Mouse (Mus musculus): Measurements from ENCODE around the gene Mtif3. TPM values are rescaled to one million over a fixed set of nuclear protein-coding genes. Genes with fewer than 3 reads are reported as not detected.

Gene Mtif3
- total and polyA plus RNA-seq, 2 experiments from 2014 or later, result 17.1 to 18.6 TPM

GRCm38 (mm10) chr5:146955651-146956050 is 7.9 kb downstream of the Mtif3 start:
- Histone ChIP-seq H3K27me3 (ENCODE audit: insufficient read depth, low read length) (no peaks in the 10 kb centered on the region), H3K9ac (no peak overlapping the region), H3K9me3 (ENCODE audit: low read length) (no peaks in the 10 kb centered on the region), H3K4me3 (ENCODE audit: low read depth, low read length) (no peak overlapping the region), H3K27ac (ENCODE audit: low read depth, low read length) (no peak overlapping the region), H3K4me2 (ENCODE audit: low read depth) (no peak overlapping the region), H3K36me3 (ENCODE audit: insufficient read depth) (peaks cover 76% of the 10 kb centered on the region), H3K4me1 (ENCODE audit: insufficient read depth) (no peaks in the 10 kb centered on the region)
- ATAC-seq (no peak), DNase-seq (no peak)
- 85% methylated on average over 5 of the region's 5 CpGs for WGBS
- TF ChIP-seq CTCF (IDR thresholded peaks at IDR 0.05; ENCODE audit: low read depth), result no peak

DNA sequence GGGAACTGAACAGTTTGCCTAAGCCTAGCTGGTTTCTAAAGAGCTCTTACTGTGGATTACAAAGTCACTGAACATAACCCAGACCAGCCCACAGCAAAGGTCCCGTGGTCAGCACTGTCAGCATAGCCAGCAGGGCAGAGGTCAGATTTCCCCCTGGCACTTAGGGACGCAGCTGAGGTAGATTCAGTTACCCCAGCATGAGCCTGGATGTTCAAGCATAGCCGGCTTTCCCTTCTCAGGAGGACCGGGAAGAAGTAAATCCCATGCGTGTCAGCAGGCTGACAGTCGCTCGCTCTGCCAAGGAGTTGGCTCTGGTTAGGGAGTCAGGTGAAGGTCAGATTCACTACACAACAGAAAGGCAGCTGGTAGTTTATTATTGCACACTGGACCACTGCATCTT is 9.0 kb downstream of the Mtif3 start:
- Histone ChIP-seq H3K27ac (ENCODE audit: low read depth, low read length) (no peak overlapping the region), H3K4me1 (ENCODE audit: insufficient read depth) (0 out of 2 replicates have a peak, but pooled peaks cover 2% of the 10 kb centered on the region), H3K27me3 (ENCODE audit: insufficient read depth, low read length) (no peaks in the 10 kb centered on the region), H3K36me3 (ENCODE audit: insufficient read depth) (peaks cover 76% of the 10 kb centered on the region), H3K9ac (no peak overlapping the region), H3K4me3 (ENCODE audit: low read depth, low read length) (no peak overlapping the region), H3K9me3 (ENCODE audit: low read length) (no peaks in the 10 kb centered on the region), H3K4me2 (ENCODE audit: low read depth) (no peak overlapping the region)
- TF ChIP-seq CTCF (IDR thresholded peaks at IDR 0.05; ENCODE audit: low read depth), result no peak
- WGBS, result 91% methylated on average over 7 of the region's 7 CpGs
- ATAC-seq (no peak), DNase-seq (no peak)

GRCm38 (mm10) chr5:146948508-146949088 is 15.0 kb downstream of the Mtif3 start, which contains the start of gene Gtf3a:
TSS of gene Gtf3a (plus strand) at chr5:146948657.
- Histone ChIP-seq H3K9me3 (ENCODE audit: low read length) (no peaks in the 10 kb centered on the region), H3K4me2 (ENCODE audit: low read depth) (peak within 1 kb of the TSS; percentile 96), H3K27ac (ENCODE audit: low read depth, low read length) (peak within 1 kb of the TSS; percentile 71), H3K4me1 (ENCODE audit: insufficient read depth) (peaks cover 7% of the 10 kb centered on the region; the same call in 1 of the 2 replicates), H3K27me3 (ENCODE audit: insufficient read depth, low read length) (no peaks in the 10 kb centered on the region; the same call in 1 of the 2 replicates), H3K9ac (peak within 1 kb of the TSS; percentile 72), H3K4me3 (ENCODE audit: low read depth, low read length) (peak within 1 kb of the TSS; percentile 73), H3K36me3 (ENCODE audit: insufficient read depth) (peaks cover 26% of the 10 kb centered on the region)
- WGBS, result 2% methylated on average over 55 of the region's 62 CpGs
- no peak for TF ChIP-seq CTCF (IDR thresholded peaks at IDR 0.05; ENCODE audit: low read depth)
- peak; percentile 96 for ATAC-seq
- DNase-seq, result peak; percentile 96

DNA sequence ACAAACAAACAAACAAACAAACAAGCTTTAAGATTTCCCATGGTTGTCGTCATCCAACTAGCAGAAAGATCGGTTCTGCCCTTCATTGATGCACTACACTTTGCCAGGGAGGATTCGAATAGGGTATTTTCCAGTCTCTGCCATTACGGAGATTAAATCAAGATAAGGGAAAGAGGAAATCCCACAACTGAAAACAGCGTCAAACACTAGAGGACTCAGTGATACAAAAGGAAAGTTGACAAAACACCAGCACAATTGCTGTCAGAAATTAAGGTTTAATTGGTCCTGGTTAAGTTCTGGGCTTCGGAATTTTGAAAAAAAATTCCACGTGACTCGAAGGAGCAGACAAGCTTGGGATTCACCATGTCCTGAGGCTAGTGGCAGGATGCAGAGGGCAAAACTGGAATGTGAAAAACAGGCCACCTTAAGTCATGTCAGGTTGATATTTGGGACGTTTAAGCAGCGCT is 15.5 kb downstream of the Mtif3 start:
- Histone ChIP-seq H3K36me3 (ENCODE audit: insufficient read depth) (peaks cover 20% of the 10 kb centered on the region), H3K4me1 (ENCODE audit: insufficient read depth) (peaks cover 7% of the 10 kb centered on the region; the same call in 1 of the 2 replicates), H3K9ac (peak overlapping the region; percentile 72), H3K27ac (ENCODE audit: low read depth, low read length) (peak overlapping the region; percentile 71), H3K9me3 (ENCODE audit: low read length) (no peaks in the 10 kb centered on the region), H3K4me2 (ENCODE audit: low read depth) (peak overlapping the region; percentile 96), H3K4me3 (ENCODE audit: low read depth, low read length) (peak overlapping the region; percentile 73), H3K27me3 (ENCODE audit: insufficient read depth, low read length) (no peaks in the 10 kb centered on the region; the same call in 1 of the 2 replicates)
- ATAC-seq, result peak; percentile 1; the same call in 1 of the 2 replicates
- DNase-seq, result no peak
- 0 out of 2 replicates have a peak, but pooled peaks have one; percentile 5 for TF ChIP-seq CTCF (IDR thresholded peaks at IDR 0.05; ENCODE audit: low read depth)
- WGBS, result 15% methylated on average over 10 of the region's 10 CpGs

DNA sequence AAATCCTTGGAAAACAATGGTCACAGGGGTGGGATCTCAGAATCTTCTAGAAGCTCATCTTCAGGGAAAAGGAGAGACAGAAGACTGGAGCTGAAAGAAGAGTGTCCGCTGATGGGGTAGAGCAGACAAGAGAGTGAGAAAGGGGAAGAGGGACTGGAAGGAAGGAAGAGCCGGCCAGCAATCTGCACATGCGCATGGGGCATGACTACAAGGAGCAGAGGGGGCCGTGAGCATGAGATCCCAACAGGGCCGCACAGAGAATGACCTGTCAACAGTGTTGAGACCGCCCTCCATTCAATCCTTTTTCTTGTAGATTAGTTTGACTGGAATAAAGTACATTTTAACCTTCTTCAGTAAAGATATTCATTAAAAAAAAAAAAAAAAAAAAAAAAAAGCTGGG is 16.1 kb downstream of the Mtif3 start:
- no peak overlapping the region for H3K4me3 ChIP-seq (ENCODE audit: low read depth, low read length)
- no peaks in the 10 kb centered on the region for H3K9me3 ChIP-seq (ENCODE audit: low read length)
- DNase-seq (no peak), ATAC-seq (no peak)
- no peak for TF ChIP-seq CTCF (IDR thresholded peaks at IDR 0.05; ENCODE audit: low read depth)
- WGBS, result 88% methylated on average over 6 of the region's 6 CpGs
- H3K27ac ChIP-seq (ENCODE audit: low read depth, low read length), result no peak overlapping the region
- no peaks in the 10 kb centered on the region; the same call in 1 of the 2 replicates for H3K27me3 ChIP-seq (ENCODE audit: insufficient read depth, low read length)
- H3K9ac ChIP-seq, result no peak overlapping the region
- H3K4me1 ChIP-seq (ENCODE audit: insufficient read depth), result peaks cover 7% of the 10 kb centered on the region; the same call in 1 of the 2 replicates
- H3K36me3 ChIP-seq (ENCODE audit: insufficient read depth), result peaks cover 15% of the 10 kb centered on the region
- H3K4me2 ChIP-seq (ENCODE audit: low read depth), result no peak overlapping the region

- no peak overlapping the region for H3K27ac ChIP-seq (ENCODE audit: low read depth, low read length)
- H3K9ac ChIP-seq, result no peak overlapping the region
- DNase-seq (no peak), ATAC-seq (no peak)
- H3K4me3 ChIP-seq (ENCODE audit: low read depth, low read length), result no peak overlapping the region
- H3K4me1 ChIP-seq (ENCODE audit: insufficient read depth), result peaks cover 7% of the 10 kb centered on the region; the same call in 1 of the 2 replicates
- H3K4me2 ChIP-seq (ENCODE audit: low read depth), result no peak overlapping the region
- 89% methylated on average over 9 of the region's 9 CpGs for WGBS
- TF ChIP-seq CTCF (IDR thresholded peaks at IDR 0.05; ENCODE audit: low read depth), result no peak
- H3K9me3 ChIP-seq (ENCODE audit: low read length), result no peaks in the 10 kb centered on the region
- no peaks in the 10 kb centered on the region; the same call in 1 of the 2 replicates for H3K27me3 ChIP-seq (ENCODE audit: insufficient read depth, low read length)
- peaks cover 7% of the 10 kb centered on the region for H3K36me3 ChIP-seq (ENCODE audit: insufficient read depth)
Measured at GRCm38 (mm10) chr5:146946682-146947081, 16.9 kb downstream of the Mtif3 start.

DNA sequence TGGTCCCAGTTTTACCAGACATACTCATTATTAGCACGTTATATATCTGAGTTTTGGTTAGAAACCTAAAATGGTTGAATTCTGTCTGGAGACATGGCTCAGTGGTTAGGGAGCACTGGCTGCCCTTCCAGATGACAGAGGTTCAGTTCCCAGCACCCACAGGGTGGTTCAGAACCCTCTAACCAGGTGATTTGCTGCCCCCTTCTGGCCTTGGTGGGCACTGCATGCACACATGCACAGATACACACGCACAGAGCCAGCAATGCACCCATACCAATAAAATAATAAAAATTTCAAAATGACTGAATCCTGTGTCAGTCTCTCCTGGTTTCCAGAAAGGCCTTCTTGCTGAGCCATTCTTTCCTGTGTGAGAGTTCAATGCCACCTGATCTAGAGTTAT is 19.0 kb downstream of the Mtif3 start:
- WGBS, result 94% methylated on average over 2 of the region's 2 CpGs
- ATAC-seq (no peak), DNase-seq (no peak)
- no peak for TF ChIP-seq CTCF (IDR thresholded peaks at IDR 0.05; ENCODE audit: low read depth)
- no peaks in the 10 kb centered on the region for H3K36me3 ChIP-seq (ENCODE audit: insufficient read depth)
- H3K4me3 ChIP-seq (ENCODE audit: low read depth, low read length), result no peak overlapping the region
- H3K4me2 ChIP-seq (ENCODE audit: low read depth), result no peak overlapping the region
- H3K27me3 ChIP-seq (ENCODE audit: insufficient read depth, low read length), result no peaks in the 10 kb centered on the region; the same call in 1 of the 2 replicates
- H3K9me3 ChIP-seq (ENCODE audit: low read length), result no peaks in the 10 kb centered on the region
- no peak overlapping the region for H3K9ac ChIP-seq
- peaks cover 5% of the 10 kb centered on the region; the same call in 1 of the 2 replicates for H3K4me1 ChIP-seq (ENCODE audit: insufficient read depth)
- no peak overlapping the region for H3K27ac ChIP-seq (ENCODE audit: low read depth, low read length)

Measured in forebrain, postnatal 0 days (tissue).